9 mouse cellular contexts compared by ENCODE assay signal in genomic region chr10:62261115-62261886, GRCm38 (mm10). TPM values are rescaled to one million over a fixed set of nuclear protein-coding genes. Genes with fewer than 3 reads are reported as not detected.
DNase-seq lines count a peak whose midpoint lies in the region; ATAC-seq and TF ChIP-seq lines count a peak whose summit lies in the region.
"Had no signal": no experiment of that assay in that cellular context is flagged by ENCODE, and none has a peak within 500 bp of the region (broad histone marks: within the 10 kb centered on the region; RNA-seq: fewer than 3 reads in every experiment).

No protein-coding gene starts in this region.

- TF ChIP-seq POLR2A in brain, embryonic 14.5 days (IDR thresholded peaks at IDR 0.05; ENCODE audit: borderline replicate concordance, extremely low read depth, insufficient read depth, insufficient read length, poor library complexity, severe bottlenecking), result no peak

- H3K27ac ChIP-seq in layer of hippocampus, adult 2 months, result no peak overlapping the region
- no peak overlapping the region for H3K27ac ChIP-seq in lung, postnatal 0 days (ENCODE audit: low read length)

- peak; percentile 60 for ATAC-seq in G1E (ENCODE audit: extremely low read depth, insufficient number of reproducible peaks, low FRiP score, poor library complexity, severe bottlenecking)
- ATAC-seq in erythroid progenitor cell, adult 5-6 weeks (replicated peaks; ENCODE audit: low FRiP score, poor library complexity, severe bottlenecking), result peak; percentile 57
- ATAC-seq in lung, postnatal 0 days, result peak; percentile 92

- H3K27me3 ChIP-seq in G1E (ENCODE audit: insufficient read depth, low read length), result peaks cover 10% of the 10 kb centered on the region
- H3K27me3 ChIP-seq in lung, postnatal 0 days (replicated peaks; ENCODE audit: insufficient read depth, low read length), result no peaks in the 10 kb centered on the region

- WGBS in lung, postnatal 0 days, result 14% methylated on average over 18 of the region's 18 CpGs

- no peak for TF ChIP-seq EP300 in lung, postnatal 0 days (IDR thresholded peaks at IDR 0.05)

- H3K4me3 ChIP-seq in G1E (ENCODE audit: low read depth, low read length), result no peak overlapping the region; the same call in 1 of the 2 replicates
- no peak overlapping the region for H3K4me3 ChIP-seq in layer of hippocampus, adult 2 months
- no peak overlapping the region for H3K4me3 ChIP-seq in lung, postnatal 0 days (ENCODE audit: low read depth, low read length)
- H3K4me3 ChIP-seq: myocyte had no signal

- H3K4me2 ChIP-seq in lung, postnatal 0 days (replicated peaks; ENCODE audit: low read depth, low read length), result no peak overlapping the region

- peaks cover 20% of the 10 kb centered on the region for H3K4me1 ChIP-seq in G1E (ENCODE audit: insufficient read depth, low read depth, low read length)
- H3K4me1 ChIP-seq in lung, postnatal 0 days (ENCODE audit: insufficient read depth, low read depth, low read length), result 0 out of 2 replicates have a peak, but pooled peaks cover 2% of the 10 kb centered on the region

- H3K9me3 ChIP-seq in G1E (replicated peaks), result no peaks in the 10 kb centered on the region
- no peaks in the 10 kb centered on the region for H3K9me3 ChIP-seq in lung, postnatal 0 days (ENCODE audit: low read length)

- no peak overlapping the region for H3K9ac ChIP-seq in lung, postnatal 0 days (replicated peaks; ENCODE audit: low read depth)

- peak; percentile 19; the same call in 1 of the 2 replicates for TF ChIP-seq CTCF in G1E (IDR thresholded peaks at IDR 0.05; ENCODE audit: low read depth, low read length)
- TF ChIP-seq CTCF in brain, embryonic 14.5 days (IDR thresholded peaks at IDR 0.05; ENCODE audit: borderline replicate concordance, extremely low read depth, insufficient read depth, insufficient read length), result peak; percentile 68
- TF ChIP-seq CTCF in layer of hippocampus, adult 2 months (conservative IDR thresholded peaks at IDR 0.05), result peak; percentile 79
- TF ChIP-seq CTCF in lung, postnatal 0 days (IDR thresholded peaks at IDR 0.05), result peak; percentile 84

- DNase-seq in G1E (ENCODE audit: low spot score), result peak; percentile 68
- DNase-seq in brain, embryonic 14.5 days (ENCODE audit: low read depth), result peak; percentile 84
- DNase-seq in heart, postnatal 4 days, result peak; percentile 73
- DNase-seq in layer of hippocampus, adult 2 months (ENCODE audit: low spot score in 2 of 2), result peak; percentile 52 to 73
- peak; percentile 86 for DNase-seq in lung, postnatal 0 days (ENCODE audit: low spot score)
- DNase-seq in retina, adult 2 months (ENCODE audit: low read depth, low spot score), result peak; percentile 55
- DNase-seq in thymus, postnatal 4 days, result peak; percentile 88

- no peaks in the 10 kb centered on the region for H3K36me3 ChIP-seq in G1E (replicated peaks)
- no peaks in the 10 kb centered on the region for H3K36me3 ChIP-seq in lung, postnatal 0 days (ENCODE audit: insufficient read depth, low read length)

RNA-seq across cellular contexts. Expression of gene Tacr2, which starts 9.1 kb away (rescaled TPM):
- total RNA-seq in G1E (2014; fragmentation: Nextera tagmentation) (0.45 TPM in 1 of 2 replicates, not detected in the other), G1E (2017) (0.06 TPM in 1 of 2 replicates, not detected in the other)
- polyA plus RNA-seq in G1E (2012), result 0.03 TPM in 1 of 2 replicates, not detected in the other
- polyA plus RNA-seq in brain, embryonic 14.5 days (2012; rRNA removed), result not detected in 2 replicates
- not detected in 2 replicates for total RNA-seq in erythroid progenitor cell, adult 5-6 weeks (2015; ENCODE audit: low replicate concordance)
- total RNA-seq in erythroid progenitor cell, adult 5-6 weeks (2017; ENCODE audit: low replicate concordance), result not detected in 2 replicates
- not detected for total RNA-seq in heart, postnatal 4 days (2021)
- not detected for total RNA-seq in layer of hippocampus, adult 2 months (2021)
- 0.32 and 0.40 TPM in 2 replicates for polyA plus RNA-seq in lung, postnatal 0 days (2015; fragmentation: Nextera tagmentation; extraction: Ambion mirVana)

RNA-seq across cellular contexts. Expression of gene Tspan15, which starts 30.2 kb away (rescaled TPM):
- total RNA-seq in G1E (2014; fragmentation: Nextera tagmentation), result 8.2 and 10.2 TPM in 2 replicates
- 1.9 TPM in 2 replicates for total RNA-seq in G1E (2017)
- polyA plus RNA-seq in G1E (2012), result 1.5 and 1.7 TPM in 2 replicates
- 18.6 and 19.0 TPM in 2 replicates for polyA plus RNA-seq in brain, embryonic 14.5 days (2012; rRNA removed)
- 0.36 and 5.4 TPM in 2 replicates for total RNA-seq in erythroid progenitor cell, adult 5-6 weeks (2015; ENCODE audit: low replicate concordance)
- total RNA-seq in erythroid progenitor cell, adult 5-6 weeks (2017; ENCODE audit: low replicate concordance), result 0.77 and 9.4 TPM in 2 replicates
- total RNA-seq in heart, postnatal 4 days (2021), result 10 to 100 TPM; 10.1 to 10.3 TPM
- 10 to 100 TPM; 13.6 to 15.9 TPM for total RNA-seq in layer of hippocampus, adult 2 months (2021)
- polyA plus RNA-seq in lung, postnatal 0 days (2015; fragmentation: Nextera tagmentation; extraction: Ambion mirVana), result 106 and 119 TPM in 2 replicates

Comparison
In these comparisons a context has a peak if more than half of its experiments do, and no peak if none do; other contexts are left out.
1. CTCF ChIP-seq: peak in every context shown above with its lines; median percentile 84 in lung, postnatal 0 days; 79 in layer of hippocampus, adult 2 months; 68 in brain, embryonic 14.5 days; 19 in G1E.